Mouse (Mus musculus) cerebellum, postnatal 10 days (tissue): Measurements from ENCODE around the gene Fut8.
"Not testable (repeated sequence)": the region's sequence is repeated elsewhere in the genome, so short reads cannot be mapped to it uniquely, and the experiment has no call there.

Experiments used
- DNase-seq, 2 experiments: peaks; one replicate each; pipeline ENCODE4 v3.0.0; 2021; ENCODE audit warnings: mixed read lengths in 2 of 2

Gene Fut8

DNA sequence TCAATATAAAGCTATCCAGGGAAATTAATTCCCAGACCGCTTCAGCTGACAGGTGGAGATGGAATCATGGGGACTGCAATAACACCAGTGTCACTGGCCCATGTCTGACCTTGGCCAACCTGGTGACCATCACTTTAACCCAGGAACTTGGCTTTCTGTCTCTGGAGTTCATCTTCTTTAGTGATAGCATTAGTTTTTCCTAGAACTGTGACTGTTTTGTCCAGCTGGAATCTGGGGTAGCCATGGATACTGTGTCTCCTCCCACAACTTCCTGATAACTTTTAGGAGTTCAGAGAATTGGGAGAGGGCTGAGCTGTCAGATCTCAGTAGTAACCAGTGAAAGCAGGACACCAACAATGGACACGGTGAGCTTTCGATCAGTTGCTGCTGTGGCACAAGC is 264.3 kb downstream of the Fut8 start:
- DNase-seq = peak in 1 of 2 experiments; percentile 1

DNA sequence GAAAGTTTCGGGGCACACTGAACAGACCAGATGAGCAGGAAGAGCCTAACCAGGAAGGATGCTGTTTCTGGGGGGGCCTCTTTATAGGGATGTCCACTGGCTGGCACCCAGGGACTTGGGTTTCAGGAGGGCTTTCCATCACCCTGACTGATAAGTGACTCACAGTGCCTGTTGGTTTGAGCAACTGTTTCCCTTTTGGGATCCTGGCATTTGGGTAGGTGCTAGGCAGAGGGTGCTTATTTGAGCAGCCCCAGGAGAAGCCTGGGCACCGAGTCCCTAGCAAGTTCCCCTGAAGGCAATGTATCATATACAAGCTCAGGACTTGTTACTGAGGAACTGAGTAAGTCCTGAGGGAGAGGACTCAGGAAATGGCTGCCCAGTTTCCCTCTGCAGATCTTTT is 267.5 kb downstream of the Fut8 start:
- peak in 1 of 2 experiments; percentile 1 for DNase-seq

DNA sequence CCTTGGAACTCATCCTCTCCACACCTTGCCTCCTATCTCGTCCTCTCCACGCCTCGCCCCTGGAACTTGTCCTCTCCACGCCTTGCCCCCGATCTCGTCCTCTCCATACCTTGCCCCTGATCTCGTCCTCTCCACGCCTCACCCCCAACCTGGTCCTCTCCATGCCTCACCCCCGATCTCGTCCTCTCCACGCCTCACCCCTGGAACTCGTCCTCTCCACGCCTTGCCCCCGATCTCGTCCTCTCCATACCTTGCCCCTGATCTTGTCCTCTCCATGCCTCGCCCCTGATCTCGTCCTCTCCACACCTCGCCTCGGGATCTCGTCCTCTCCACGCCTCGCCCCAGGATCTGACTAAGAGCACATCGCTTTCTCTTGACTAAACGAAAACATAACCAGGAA is 269.8 kb downstream of the Fut8 start:
- DNase-seq = peak in 1 of 2 experiments; percentile 3

DNA sequence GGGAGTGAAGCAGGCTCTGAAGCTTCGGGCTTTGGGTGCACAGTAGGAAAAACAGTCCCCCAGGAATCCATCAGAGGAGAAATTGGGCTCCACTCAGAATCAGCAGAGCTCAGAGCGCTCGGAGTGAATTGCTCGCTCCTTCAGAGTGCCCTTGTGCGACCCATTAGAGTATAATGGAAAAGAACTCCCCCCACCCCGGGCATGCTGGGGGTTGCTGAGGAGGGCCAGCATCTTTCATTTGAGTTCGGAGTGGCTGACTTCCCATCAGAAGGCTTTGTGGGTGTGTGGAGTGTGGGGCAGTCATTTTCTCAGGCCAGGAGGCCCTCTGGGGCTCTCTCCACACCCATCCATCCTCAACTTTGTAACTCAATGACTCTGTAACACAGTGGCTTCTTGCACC is 272.8 kb downstream of the Fut8 start:
- DNase-seq = peak; percentile 36 to 52

DNA sequence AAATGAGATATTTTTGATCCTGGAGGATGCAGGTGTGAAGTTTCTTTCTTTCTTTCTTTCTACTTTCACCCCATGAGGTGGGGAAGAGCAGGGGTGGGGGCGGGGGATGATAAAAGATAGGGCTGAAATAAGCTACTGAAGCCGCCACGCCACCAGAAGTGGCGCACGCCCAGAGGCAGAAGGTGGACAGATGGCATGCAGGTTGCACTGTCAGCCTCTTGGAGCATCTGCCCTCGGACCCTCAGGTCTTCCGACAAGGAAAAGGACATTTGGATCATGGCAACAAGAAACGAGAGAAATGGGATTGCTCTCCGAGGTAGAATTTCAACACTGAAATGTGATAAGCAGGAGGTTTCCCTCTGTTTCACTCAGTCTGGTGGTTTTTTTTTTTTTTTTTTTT is 273.3 kb downstream of the Fut8 start:
- peak; percentile 83 to 88 for DNase-seq

DNA sequence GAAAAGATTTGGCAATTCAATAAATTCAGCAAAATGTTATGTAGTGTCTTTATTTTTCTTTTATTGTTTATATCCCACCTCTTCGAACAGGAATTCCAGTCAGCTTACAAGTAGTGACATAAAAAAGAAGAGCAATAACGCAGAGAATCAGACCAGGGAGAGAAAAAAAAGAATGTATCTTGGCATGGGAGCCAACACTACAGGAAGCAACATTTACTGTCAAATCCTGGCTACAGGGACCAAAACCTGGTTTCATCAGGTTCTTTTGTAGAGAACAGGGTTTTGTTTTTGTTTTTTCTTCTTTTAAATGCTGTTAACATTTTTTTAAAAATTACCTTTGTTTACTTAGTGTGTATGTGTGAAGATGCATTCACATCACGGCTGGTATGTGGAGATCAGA is 273.7 kb downstream of the Fut8 start:
- peak in 1 of 2 experiments; percentile 15 for DNase-seq

DNA sequence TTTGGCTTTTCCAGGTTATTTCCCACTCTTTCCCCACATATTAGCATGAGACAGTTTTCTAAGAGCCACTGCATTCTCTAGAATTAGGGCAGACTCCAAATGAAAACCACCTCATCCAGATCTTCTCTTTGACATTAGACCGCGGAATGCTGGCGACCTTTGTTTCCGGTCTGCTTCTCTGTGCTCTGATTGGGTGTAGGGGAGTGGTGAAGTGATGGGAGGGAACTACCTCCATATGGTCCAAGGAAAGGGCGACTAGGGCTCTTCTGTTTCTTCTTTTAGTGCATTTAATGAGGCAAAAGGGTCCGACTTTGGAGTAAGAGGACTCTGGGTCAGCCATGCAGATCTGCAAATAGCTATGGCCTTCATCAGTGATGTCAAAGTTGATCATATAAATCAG is 278.9 kb downstream of the Fut8 start:
- DNase-seq = no peak

DNA sequence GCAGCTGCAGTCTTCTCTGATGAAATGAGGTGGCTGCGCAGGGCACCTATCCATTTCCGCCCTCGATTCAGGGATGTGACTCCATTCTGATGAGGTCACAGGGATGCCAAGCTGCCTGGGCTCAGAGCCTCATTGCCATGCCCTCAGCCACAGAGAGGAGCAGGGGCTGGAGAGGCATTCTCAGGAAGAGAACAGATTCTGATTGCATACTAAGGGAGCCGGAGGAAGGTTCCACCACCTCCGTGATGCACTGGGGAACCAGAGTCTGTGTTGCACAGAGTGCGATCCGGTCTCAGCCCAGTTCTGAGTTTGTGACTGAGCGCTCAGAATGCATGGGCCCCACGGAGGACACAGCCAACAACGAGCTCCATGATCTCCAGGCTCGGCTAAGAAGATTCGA is 279.8 kb downstream of the Fut8 start:
- DNase-seq = no peak

DNA sequence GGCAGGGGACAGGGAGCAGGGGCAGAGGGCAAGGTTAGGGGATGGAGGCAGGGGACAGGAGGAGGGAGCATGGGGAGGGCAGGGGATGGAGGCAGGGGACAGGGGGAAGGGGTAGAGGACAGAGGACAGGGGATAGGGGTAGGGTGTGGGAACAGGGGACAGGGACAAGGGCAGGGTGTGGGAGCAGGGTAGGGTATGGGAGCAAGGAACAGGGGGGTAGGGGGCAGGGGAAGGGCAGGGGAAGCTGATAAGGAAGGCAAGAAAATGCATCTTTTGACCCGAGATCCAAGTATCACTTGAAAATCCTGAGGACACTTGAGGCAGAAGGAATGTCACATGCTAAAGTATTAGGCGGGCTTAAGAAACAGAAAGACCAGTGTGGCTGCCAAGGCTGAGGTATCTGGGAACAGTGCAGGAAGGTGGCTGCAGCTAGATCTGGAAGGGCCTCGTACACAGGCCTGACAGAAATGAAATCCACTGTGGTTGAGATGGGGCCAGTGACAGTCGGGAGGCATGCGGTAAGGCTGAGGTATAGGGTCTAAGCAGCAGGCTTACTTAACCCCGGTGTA is 281.7 kb downstream of the Fut8 start:
- no peak for DNase-seq

DNA sequence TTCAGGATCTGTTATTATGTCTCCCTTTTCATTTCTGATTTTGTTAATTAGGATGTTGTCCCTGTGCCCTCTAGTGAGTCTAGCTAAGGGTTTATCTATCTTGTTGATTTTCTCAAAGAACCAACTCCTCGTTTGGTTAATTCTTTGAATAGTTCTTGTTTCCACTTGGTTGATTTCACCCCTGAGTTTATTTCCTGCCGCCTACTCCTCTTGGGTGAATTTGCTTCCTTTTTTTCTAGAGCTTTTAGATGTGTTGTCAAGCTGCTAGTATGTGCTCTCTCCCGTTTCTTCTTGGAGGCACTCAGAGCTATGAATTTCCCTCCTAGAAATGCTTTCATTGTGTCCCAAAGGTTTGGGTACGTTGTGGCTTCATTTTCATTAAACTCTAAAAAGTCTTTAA is 286.1 kb downstream of the Fut8 start:
- not testable (repeated sequence) for DNase-seq
